Mouse (Mus musculus): ENCODE measurements around the gene Smyd4.

DNA sequence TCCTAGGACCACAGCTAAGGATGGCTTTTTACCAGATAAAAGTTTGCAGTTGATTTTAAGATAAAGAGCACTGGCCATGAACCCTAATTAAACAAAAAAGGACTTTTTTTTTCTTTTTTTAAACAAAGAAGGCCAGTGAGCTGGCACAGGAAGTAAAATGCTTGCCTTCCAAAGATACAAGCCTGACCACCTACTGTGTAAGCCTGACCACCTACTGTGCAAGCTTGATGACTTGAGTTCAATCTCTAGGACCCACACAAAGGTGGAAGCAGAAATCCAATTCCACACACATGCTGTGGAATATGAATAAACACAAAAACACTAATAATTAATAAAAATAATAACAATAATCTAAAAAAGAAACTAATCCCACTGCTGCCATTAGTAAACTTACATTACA is 3.0 kb downstream of the Smyd4 start:
- no peak for TF ChIP-seq POLR2A (IDR thresholded peaks at IDR 0.05; ENCODE audit: low read depth, low read length)
- TF ChIP-seq CTCF (IDR thresholded peaks at IDR 0.05; ENCODE audit: borderline replicate concordance, insufficient read depth, low read length), result no peak
